Mouse (Mus musculus) layer of hippocampus, postnatal 10 days (tissue): ENCODE results near the gene Dlgap4. TPM values are rescaled to one million over a fixed set of nuclear protein-coding genes. Genes with fewer than 3 reads are reported as not detected.
A peak's percentile ranks its signal among the peaks of the same experiment; 100 is the strongest.

Experiments
- DNase-seq, 2 experiments: peaks; one replicate each; pipeline ENCODE4 v3.0.0; 2021; ENCODE audit warnings: low spot score in 2 of 2
- total RNA-seq, 2 experiments: library from RNA; stranded (reverse); gene quantifications; 2 replicates each; pipeline ENCODE4 v1.2.3; 2021

The Dlgap4 gene
- total RNA-seq, 2 experiments from 2014 or later = 220 to 257 TPM

GRCm38 (mm10) chr2:156616513-156616912, 3.0 kb downstream of the Dlgap4 start:
- DNase-seq = no peak

GRCm38 (mm10) chr2:156617536-156617935, 4.0 kb downstream of the Dlgap4 start:
- DNase-seq = peak; percentile 44 to 59

GRCm38 (mm10) chr2:156620874-156621273, 7.4 kb downstream of the Dlgap4 start:
- no peak for DNase-seq

GRCm38 (mm10) chr2:156621449-156621848, 7.9 kb downstream of the Dlgap4 start:
- DNase-seq = peak; percentile 60

- no peak for DNase-seq
Observed at GRCm38 (mm10) chr2:156622192-156622591, 8.7 kb downstream of the Dlgap4 start.

- no peak for DNase-seq
Observed at GRCm38 (mm10) chr2:156623246-156623645, 9.7 kb downstream of the Dlgap4 start.

GRCm38 (mm10) chr2:156625307-156625706, 11.8 kb downstream of the Dlgap4 start:
- no peak for DNase-seq

GRCm38 (mm10) chr2:156626119-156626518, 12.6 kb downstream of the Dlgap4 start:
- DNase-seq = no peak

- no peak for DNase-seq
Observed at GRCm38 (mm10) chr2:156626544-156626943, 13.0 kb downstream of the Dlgap4 start.

GRCm38 (mm10) chr2:156627917-156628316, 14.4 kb downstream of the Dlgap4 start:
- DNase-seq = no peak

GRCm38 (mm10) chr2:156630288-156630687, 16.8 kb downstream of the Dlgap4 start:
- DNase-seq = no peak

- no peak for DNase-seq
Observed at GRCm38 (mm10) chr2:156632721-156633120, 19.2 kb downstream of the Dlgap4 start.

- no peak for DNase-seq
Observed at GRCm38 (mm10) chr2:156635091-156635490, 21.6 kb downstream of the Dlgap4 start.

- DNase-seq = no peak
Observed at GRCm38 (mm10) chr2:156641141-156641540, 27.6 kb downstream of the Dlgap4 start.

GRCm38 (mm10) chr2:156642931-156643330, 29.4 kb downstream of the Dlgap4 start:
- DNase-seq = no peak

- DNase-seq = no peak
Observed at GRCm38 (mm10) chr2:156643406-156643805, 29.9 kb downstream of the Dlgap4 start.

GRCm38 (mm10) chr2:156645145-156645544, 31.6 kb downstream of the Dlgap4 start:
- DNase-seq = no peak

GRCm38 (mm10) chr2:156646877-156647276, 33.4 kb downstream of the Dlgap4 start:
- DNase-seq = no peak

GRCm38 (mm10) chr2:156648042-156648441, 34.5 kb downstream of the Dlgap4 start:
- DNase-seq = no peak

GRCm38 (mm10) chr2:156649450-156649849, 35.9 kb downstream of the Dlgap4 start:
- DNase-seq = no peak

- DNase-seq = no peak
Observed at GRCm38 (mm10) chr2:156651019-156651418, 37.5 kb downstream of the Dlgap4 start.

GRCm38 (mm10) chr2:156652841-156653240, 39.3 kb downstream of the Dlgap4 start:
- peak in 1 of 2 experiments; percentile 40 for DNase-seq

GRCm38 (mm10) chr2:156654148-156654547, 40.6 kb downstream of the Dlgap4 start:
- DNase-seq = no peak

- no peak for DNase-seq
Observed at GRCm38 (mm10) chr2:156655626-156656025, 42.1 kb downstream of the Dlgap4 start.
